Mouse (Mus musculus) forebrain, embryonic 13.5 days (tissue): ENCODE data around the gene Trpm3. TPM values are rescaled to one million over a fixed set of nuclear protein-coding genes. Genes with fewer than 3 reads are reported as not detected.

Experiments
- ATAC-seq: fragments of 200-750 bp; cut with Nextera tagmentation; 2 replicates; pipeline ENCODE4 v1.8.0; 2017
- H3K27ac ChIP-seq: fragments of 300-500 bp; sonication (generic); 2 replicates; pipeline ENCODE4 v1.5.1; 2015; ENCODE audit warnings: inconsistent platforms, mild to moderate bottlenecking, moderate library complexity
- H3K27me3 ChIP-seq: fragments of 300-500 bp; sonication (generic); 2 replicates; pipeline ENCODE4 v1.6.1; 2015; ENCODE audit warnings: mild to moderate bottlenecking, inconsistent platforms
- H3K36me3 ChIP-seq: fragments of 300-500 bp; sonication (generic); 2 replicates; pipeline ENCODE4 v1.6.1; 2015; ENCODE audit warnings: mild to moderate bottlenecking, inconsistent platforms; ENCODE audit not compliant: poor library complexity, severe bottlenecking
- H3K4me1 ChIP-seq: fragments of 300-500 bp; sonication (generic); 2 replicates; pipeline ENCODE4 v1.6.1; 2015; ENCODE audit warnings: inconsistent platforms
- H3K4me2 ChIP-seq: fragments of 300-500 bp; sonication (generic); 2 replicates; pipeline ENCODE4 v1.6.1; 2015; ENCODE audit warnings: inconsistent platforms, mild to moderate bottlenecking, moderate library complexity
- H3K4me3 ChIP-seq: fragments of 300-500 bp; sonication (generic); 2 replicates; pipeline ENCODE4 v1.5.1; 2015; ENCODE audit warnings: mild to moderate bottlenecking, inconsistent platforms
- H3K9ac ChIP-seq: fragments of 300-500 bp; sonication (generic); 2 replicates; pipeline ENCODE4 v1.6.1; 2015; ENCODE audit warnings: mild to moderate bottlenecking, inconsistent platforms
- H3K9me3 ChIP-seq: fragments of 300-500 bp; sonication (generic); replicated peaks from 2 replicates; pipeline ENCODE4 v1.6.1; 2016; ENCODE audit warnings: inconsistent platforms
- WGBS: fragments of 180-500 bp; shearing (Covaris S2); methylation state at CpG from one replicate; pipeline ENCODE4 v1.1.7; 2015; 5-methylcytosine and 5-hydroxymethylcytosine counted together
- polyA plus RNA-seq: library from polyadenylated mRNA; unstranded; fragments of >200 nt; fragmentation: Nextera tagmentation; extraction: Ambion mirVana; gene quantifications from 2 replicates; pipeline ENCODE4 v1.2.1, GENCODE M21; 2015

The Trpm3 gene
- polyA plus RNA-seq, 1 experiment from 2014 or later, result 11.8 TPM

GRCm38 (mm10) chr19:22624801-22625513 lies 486.1 kb downstream of the Trpm3 start:
- Histone ChIP-seq H3K4me2 (no peak overlapping the region), H3K4me1 (no peaks in the 10 kb centered on the region), H3K9me3 (no peaks in the 10 kb centered on the region), H3K36me3 (no peaks in the 10 kb centered on the region), H3K9ac (no peak overlapping the region), H3K27me3 (no peaks in the 10 kb centered on the region), H3K4me3 (no peak overlapping the region), H3K27ac (no peak overlapping the region)
- 82% methylated on average over 3 of the region's 3 CpGs for WGBS
- ATAC-seq, result no peak

DNA sequence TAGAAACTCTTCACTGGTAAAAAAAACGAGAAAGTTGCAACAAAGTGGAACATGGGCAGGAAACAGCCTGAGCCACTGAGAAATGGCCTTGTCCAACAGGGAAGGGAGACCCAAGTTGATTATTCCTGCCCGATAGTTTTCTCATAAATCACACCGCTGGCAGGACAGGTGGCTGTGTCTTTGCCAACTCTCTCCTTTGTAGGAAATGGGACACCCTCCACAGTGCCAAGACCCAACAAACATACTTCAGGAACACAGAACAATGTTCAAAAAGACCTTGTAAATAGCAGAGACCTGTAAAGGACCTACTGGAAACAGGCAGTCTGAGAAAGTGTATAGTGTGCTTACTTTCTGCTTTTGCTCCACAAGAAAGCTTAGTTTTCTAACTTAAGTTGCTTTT lies 490.0 kb downstream of the Trpm3 start:
- Histone ChIP-seq H3K4me3 (no peak overlapping the region), H3K27me3 (no peaks in the 10 kb centered on the region), H3K36me3 (no peaks in the 10 kb centered on the region), H3K4me1 (no peaks in the 10 kb centered on the region), H3K9ac (no peak overlapping the region), H3K4me2 (no peak overlapping the region), H3K9me3 (no peaks in the 10 kb centered on the region), H3K27ac (no peak overlapping the region)
- ATAC-seq, result no peak
- 87% methylated on average over 3 of the region's 3 CpGs for WGBS

- H3K27ac ChIP-seq, result no peak overlapping the region
- H3K27me3 ChIP-seq, result no peaks in the 10 kb centered on the region
- H3K36me3 ChIP-seq, result no peaks in the 10 kb centered on the region
- no peak overlapping the region for H3K4me2 ChIP-seq
- no peak overlapping the region for H3K9ac ChIP-seq
- ATAC-seq, result no peak
- H3K9me3 ChIP-seq, result no peaks in the 10 kb centered on the region
- no peaks in the 10 kb centered on the region for H3K4me1 ChIP-seq
- 84% methylated on average over 6 of the region's 6 CpGs for WGBS
- H3K4me3 ChIP-seq, result no peak overlapping the region
Measured at GRCm38 (mm10) chr19:22631316-22631715, 492.5 kb downstream of the Trpm3 start.

DNA sequence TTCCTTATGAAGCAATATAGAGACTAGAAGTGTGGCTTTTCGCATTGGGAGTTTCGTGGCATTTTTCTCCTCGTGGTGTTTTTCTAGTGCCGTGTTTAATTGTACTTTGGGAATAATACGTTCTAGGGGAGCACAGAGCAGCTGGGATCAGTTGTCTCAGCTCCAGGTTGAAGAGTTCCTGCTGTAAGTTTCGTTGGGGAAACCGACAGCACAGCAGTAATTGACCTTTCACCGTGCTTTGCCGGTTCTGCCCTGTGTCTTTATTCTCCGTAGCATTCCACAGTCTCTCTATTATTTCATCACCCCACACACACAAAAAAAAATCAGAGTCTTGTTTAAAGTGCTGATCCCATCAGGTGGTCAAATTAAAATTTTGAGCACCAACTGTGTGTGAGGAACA lies 496.8 kb downstream of the Trpm3 start:
- Histone ChIP-seq H3K36me3 (no peaks in the 10 kb centered on the region), H3K4me3 (no peak overlapping the region), H3K9ac (no peak overlapping the region), H3K27ac (no peak overlapping the region), H3K4me2 (no peak overlapping the region), H3K4me1 (no peaks in the 10 kb centered on the region), H3K27me3 (no peaks in the 10 kb centered on the region), H3K9me3 (no peaks in the 10 kb centered on the region)
- 18% methylated on average over 10 of the region's 10 CpGs for WGBS
- ATAC-seq, result no peak

- Histone ChIP-seq H3K9ac (no peak overlapping the region), H3K4me3 (no peak overlapping the region), H3K36me3 (no peaks in the 10 kb centered on the region), H3K4me2 (no peak overlapping the region), H3K27ac (no peak overlapping the region), H3K27me3 (no peaks in the 10 kb centered on the region), H3K9me3 (no peaks in the 10 kb centered on the region), H3K4me1 (0 out of 2 replicates have a peak, but pooled peaks cover 3% of the 10 kb centered on the region)
- ATAC-seq, result no peak
- 87% methylated on average over 2 of the region's 2 CpGs for WGBS
Measured at GRCm38 (mm10) chr19:22637786-22638185, 498.9 kb downstream of the Trpm3 start.

GRCm38 (mm10) chr19:22638394-22638954 lies 499.6 kb downstream of the Trpm3 start:
- Histone ChIP-seq H3K36me3 (no peaks in the 10 kb centered on the region), H3K4me2 (no peak overlapping the region), H3K27ac (no peak overlapping the region), H3K9ac (no peak overlapping the region), H3K4me1 (0 out of 2 replicates have a peak, but pooled peaks cover 3% of the 10 kb centered on the region), H3K9me3 (no peaks in the 10 kb centered on the region), H3K27me3 (no peaks in the 10 kb centered on the region), H3K4me3 (no peak overlapping the region)
- ATAC-seq, result no peak
- 78% methylated on average over 3 of the region's 3 CpGs for WGBS

DNA sequence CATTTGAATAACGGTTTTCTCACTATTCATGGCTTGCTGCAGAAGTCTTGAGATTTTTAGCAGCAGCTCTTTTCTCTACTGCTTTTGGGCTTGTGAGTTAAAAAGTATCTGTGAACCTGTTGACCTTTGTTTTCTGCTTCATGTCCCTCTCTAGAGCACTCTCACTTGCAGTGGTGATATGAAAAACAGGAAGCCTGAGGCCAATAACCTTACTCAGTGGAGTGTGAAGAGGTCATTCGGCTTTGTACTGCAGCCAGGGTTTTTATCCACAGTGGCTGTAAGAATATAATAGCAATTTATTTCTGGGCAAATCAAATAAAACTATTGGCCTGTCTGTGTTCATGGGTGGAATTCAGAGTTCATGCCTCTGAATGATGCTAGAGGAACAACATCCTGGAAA lies 503.3 kb downstream of the Trpm3 start:
- WGBS, result 18% methylated on average over 2 of the region's 2 CpGs
- Histone ChIP-seq H3K9ac (no peak overlapping the region), H3K4me3 (no peak overlapping the region), H3K4me1 (0 out of 2 replicates have a peak, but pooled peaks cover 3% of the 10 kb centered on the region), H3K9me3 (no peaks in the 10 kb centered on the region), H3K36me3 (no peaks in the 10 kb centered on the region), H3K27me3 (no peaks in the 10 kb centered on the region), H3K4me2 (no peak overlapping the region), H3K27ac (no peak overlapping the region)
- no peak for ATAC-seq

DNA sequence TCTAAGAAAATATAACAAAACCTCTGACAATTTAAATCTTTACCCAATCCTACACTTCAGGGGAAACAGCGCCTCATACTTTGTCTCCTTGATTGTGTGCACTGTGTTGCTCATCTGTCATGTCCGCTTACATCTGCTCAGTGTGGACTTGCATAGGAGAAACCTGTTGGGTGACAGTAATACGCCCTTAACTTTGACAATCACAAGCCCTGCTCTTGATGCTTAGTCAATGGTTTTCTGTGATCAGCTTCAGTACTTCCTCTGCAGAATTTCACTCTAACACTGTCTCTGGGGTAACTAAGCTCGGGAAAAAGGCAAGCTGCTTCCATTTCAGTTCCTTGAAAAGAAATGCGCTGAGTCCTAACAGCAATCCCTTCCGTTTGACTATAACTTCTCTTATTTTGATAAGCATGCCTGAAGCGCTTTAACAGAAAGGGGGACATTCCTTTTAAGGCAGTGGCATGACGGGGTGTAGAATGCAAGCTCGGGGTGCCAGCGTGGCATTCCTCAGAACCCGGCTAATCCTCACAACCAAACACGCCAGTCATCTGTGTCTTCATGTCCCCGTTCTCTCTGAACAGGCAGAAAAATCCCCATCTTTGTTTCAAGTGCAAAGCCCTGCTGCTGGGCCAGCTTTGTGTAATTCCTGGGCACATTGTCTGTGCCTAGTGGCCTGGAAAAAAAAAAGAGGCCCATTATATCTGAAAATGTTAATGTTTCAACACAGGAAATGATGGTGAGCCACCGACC lies 517.8 kb downstream of the Trpm3 start:
- Histone ChIP-seq H3K4me2 (peak overlapping the region; percentile 42), H3K4me1 (peaks cover 15% of the 10 kb centered on the region), H3K4me3 (no peak overlapping the region), H3K9ac (no peak overlapping the region), H3K27ac (no peak overlapping the region), H3K9me3 (no peaks in the 10 kb centered on the region), H3K27me3 (no peaks in the 10 kb centered on the region), H3K36me3 (no peaks in the 10 kb centered on the region)
- peak; percentile 55 for ATAC-seq
- 28% methylated on average over 14 of the region's 14 CpGs for whole genome bisulfite sequencing

DNA sequence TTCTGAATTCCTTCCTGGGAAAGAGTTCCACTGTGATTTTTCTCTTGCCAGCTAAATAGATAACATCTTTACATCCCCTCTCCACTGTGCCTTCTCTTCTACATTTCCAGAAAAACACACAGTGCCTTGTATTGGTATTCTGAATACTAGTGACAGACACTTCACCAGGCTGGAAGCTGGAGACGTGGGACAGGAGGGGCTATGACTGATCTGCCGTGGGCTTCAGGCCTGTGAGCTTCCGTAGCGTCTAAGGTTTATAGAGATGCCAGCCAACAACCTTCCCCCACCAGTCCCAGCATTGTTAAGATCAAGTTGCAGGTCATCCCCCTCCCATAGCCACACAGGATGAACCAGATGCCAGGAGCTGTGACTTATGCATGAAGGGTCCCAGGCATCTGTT lies 518.4 kb downstream of the Trpm3 start:
- 14% methylated on average over 4 of the region's 4 CpGs for WGBS
- Histone ChIP-seq H3K36me3 (no peaks in the 10 kb centered on the region), H3K4me1 (peaks cover 15% of the 10 kb centered on the region), H3K9ac (no peak overlapping the region), H3K27me3 (no peaks in the 10 kb centered on the region), H3K27ac (peak overlapping the region; percentile 38; the same call in 1 of the 2 replicates), H3K9me3 (no peaks in the 10 kb centered on the region), H3K4me3 (no peak overlapping the region), H3K4me2 (peak overlapping the region; percentile 42)
- peak; percentile 42 for ATAC-seq

GRCm38 (mm10) chr19:22665401-22665800 lies 526.6 kb downstream of the Trpm3 start:
- Histone ChIP-seq H3K4me1 (no peaks in the 10 kb centered on the region), H3K27me3 (no peaks in the 10 kb centered on the region), H3K4me2 (no peak overlapping the region), H3K4me3 (no peak overlapping the region), H3K9me3 (no peaks in the 10 kb centered on the region), H3K36me3 (no peaks in the 10 kb centered on the region), H3K9ac (no peak overlapping the region), H3K27ac (no peak overlapping the region)
- WGBS, result 71% methylated on average over 4 of the region's 4 CpGs
- ATAC-seq, result no peak

GRCm38 (mm10) chr19:22670222-22670621 lies 531.4 kb downstream of the Trpm3 start:
- Histone ChIP-seq H3K9me3 (no peaks in the 10 kb centered on the region), H3K4me1 (no peaks in the 10 kb centered on the region), H3K4me3 (no peak overlapping the region), H3K27ac (no peak overlapping the region), H3K27me3 (no peaks in the 10 kb centered on the region), H3K36me3 (no peaks in the 10 kb centered on the region), H3K9ac (no peak overlapping the region), H3K4me2 (no peak overlapping the region)
- 56% methylated on average over 8 of the region's 8 CpGs for WGBS
- ATAC-seq, result no peak

DNA sequence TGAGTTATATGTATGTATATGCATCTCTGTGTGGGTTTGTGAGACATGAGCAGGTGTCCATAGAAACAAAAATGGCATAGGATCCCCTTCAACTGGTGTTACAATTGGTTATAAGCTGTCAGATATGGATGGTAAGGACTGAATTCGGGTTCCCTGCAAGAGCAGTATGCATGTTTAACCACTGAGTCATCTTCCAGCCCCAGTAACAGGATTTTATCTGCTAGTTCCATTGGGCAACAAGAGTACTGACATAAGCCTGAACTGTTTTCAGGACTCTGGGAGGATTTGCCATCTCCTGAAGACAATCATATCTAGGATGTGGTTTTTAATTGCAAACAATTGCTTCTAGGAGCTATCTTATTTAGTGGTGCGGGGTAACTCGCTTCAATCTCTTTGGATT lies 534.0 kb downstream of the Trpm3 start:
- Histone ChIP-seq H3K27me3 (no peaks in the 10 kb centered on the region), H3K4me1 (no peaks in the 10 kb centered on the region), H3K9ac (no peak overlapping the region), H3K9me3 (no peaks in the 10 kb centered on the region), H3K36me3 (no peaks in the 10 kb centered on the region), H3K4me3 (no peak overlapping the region), H3K27ac (no peak overlapping the region), H3K4me2 (no peak overlapping the region)
- WGBS, result 96% methylated on average over 3 of the region's 3 CpGs
- ATAC-seq, result no peak
